Mouse (Mus musculus): ENCODE data around the gene Mybphl.
A peak's percentile ranks its signal among the peaks of the same experiment; 100 is the strongest.

DNA sequence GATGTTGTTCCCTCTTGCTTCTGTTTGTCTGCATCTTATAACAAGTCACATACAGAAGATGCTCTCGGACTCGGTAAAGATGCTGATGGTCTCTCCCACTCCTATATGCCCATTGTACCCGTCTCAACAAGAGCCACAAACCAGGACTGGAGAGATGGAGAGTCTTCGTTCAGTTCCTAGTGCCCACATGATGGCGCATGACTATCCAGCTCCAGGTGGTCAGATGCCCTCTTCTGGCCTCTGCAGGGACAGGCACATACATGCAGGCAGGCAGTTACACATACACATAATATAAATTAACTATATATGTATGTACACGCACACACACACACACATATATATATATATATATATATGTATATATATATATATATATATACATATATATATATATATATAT is 16.0 kb downstream of the Mybphl start:
- TF ChIP-seq CTCF (IDR thresholded peaks at IDR 0.05; ENCODE audit: extremely low read depth, insufficient read depth, insufficient read length, insufficient replicate concordance) (peak; percentile 31; the same call in 1 of the 2 replicates), POLR2A (IDR thresholded peaks at IDR 0.05; ENCODE audit: low read depth, low read length) (no peak)

Measured in spleen, adult 2 months (tissue).